Mouse (Mus musculus) retina, embryonic 14.5 days (tissue): Measurements from ENCODE around the gene Micall1.

ENCODE experiments used
- DNase-seq: peaks from one replicate; pipeline ENCODE4 v3.0.0-alpha.2; 2015; ENCODE audit warnings: low spot score

Micall1 gene

DNA sequence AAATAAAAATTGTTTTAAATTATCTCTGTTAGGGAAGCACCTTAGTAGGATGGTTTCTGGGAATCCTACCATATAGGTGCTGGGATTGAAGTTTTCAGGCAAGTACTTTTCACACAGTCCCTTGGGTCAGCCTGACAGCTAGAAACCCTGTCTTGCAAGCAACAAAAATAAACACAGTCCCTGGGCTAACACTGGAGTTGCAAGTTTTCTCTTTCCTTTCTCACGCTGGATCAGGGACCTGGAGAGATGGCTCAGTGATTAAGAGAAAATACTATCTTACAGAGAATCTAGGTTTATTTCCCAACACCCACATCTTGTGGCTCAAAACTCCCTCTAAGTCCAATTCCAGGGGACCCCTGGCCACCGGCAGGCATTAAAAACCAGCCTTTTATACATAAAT is 11.6 kb upstream of the Micall1 start:
- DNase-seq: no peak

GRCm38 (mm10) chr15:79097611-79098025 is 11.1 kb upstream of the Micall1 start:
- no peak for DNase-seq

- DNase-seq: no peak
Measured at GRCm38 (mm10) chr15:79098220-79098619, 10.5 kb upstream of the Micall1 start.

DNA sequence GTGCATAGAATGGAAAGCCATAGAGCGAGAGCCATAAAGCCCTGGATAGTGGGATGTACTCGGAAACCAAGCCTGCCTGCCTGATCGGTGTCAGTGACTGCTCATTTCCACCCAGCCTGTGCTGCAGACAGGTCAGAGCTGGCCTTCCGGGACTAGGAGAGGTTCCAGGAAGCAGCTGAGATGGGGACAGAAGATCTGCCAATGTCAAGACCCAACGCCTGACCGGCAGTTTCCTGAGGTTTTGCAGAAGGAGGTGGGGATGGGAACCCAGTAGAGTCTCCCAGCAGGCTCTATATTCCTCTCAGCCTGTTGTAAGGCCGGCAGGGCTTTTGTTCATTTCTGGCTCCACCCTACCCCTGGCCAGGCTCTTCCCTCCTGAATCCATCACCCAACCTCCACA is 9.8 kb upstream of the Micall1 start:
- no peak for DNase-seq

- no peak for DNase-seq
Measured at GRCm38 (mm10) chr15:79099456-79099855, 9.2 kb upstream of the Micall1 start.

- DNase-seq: no peak
Measured at GRCm38 (mm10) chr15:79100391-79100790, 8.3 kb upstream of the Micall1 start.

DNA sequence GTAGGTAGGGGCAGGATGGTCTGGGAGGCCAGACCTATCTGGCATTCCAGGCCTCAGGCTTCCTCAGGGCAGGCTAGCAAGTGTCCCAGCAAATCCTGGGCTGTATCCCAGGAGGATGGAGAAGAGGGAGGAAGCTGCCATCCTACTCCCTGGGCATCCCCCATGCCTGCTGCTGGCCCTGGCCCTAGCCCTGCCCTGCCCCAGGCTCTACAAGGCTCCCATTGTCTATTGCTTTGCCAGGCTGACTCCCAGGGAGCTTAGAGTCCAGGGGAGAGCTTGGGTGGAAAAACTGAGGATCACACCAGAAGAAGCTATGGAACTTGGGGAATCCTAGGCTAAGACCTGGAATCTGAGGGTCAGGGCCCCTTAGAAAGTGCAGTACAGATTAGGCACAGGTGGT is 7.2 kb upstream of the Micall1 start:
- DNase-seq: no peak

DNA sequence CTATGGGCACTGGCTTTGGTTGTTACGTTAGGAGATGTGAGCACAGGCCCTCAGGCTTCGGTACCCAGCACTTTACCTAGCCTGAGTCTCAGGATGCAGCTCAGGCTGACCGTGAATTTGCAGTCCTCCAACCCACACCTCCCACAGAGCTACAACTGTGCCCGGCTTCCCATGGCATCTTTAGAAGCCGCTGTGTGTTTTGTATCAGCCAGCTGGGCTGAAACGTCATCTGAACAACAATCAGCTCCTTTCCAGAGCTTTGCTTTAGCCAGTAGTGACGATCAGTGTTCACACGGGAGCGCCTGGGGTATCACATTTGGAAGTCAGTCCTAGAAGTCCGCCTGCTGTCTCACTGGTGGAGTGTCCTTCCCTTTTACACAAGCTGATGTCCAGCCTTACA is 5.4 kb upstream of the Micall1 start:
- DNase-seq: no peak

DNA sequence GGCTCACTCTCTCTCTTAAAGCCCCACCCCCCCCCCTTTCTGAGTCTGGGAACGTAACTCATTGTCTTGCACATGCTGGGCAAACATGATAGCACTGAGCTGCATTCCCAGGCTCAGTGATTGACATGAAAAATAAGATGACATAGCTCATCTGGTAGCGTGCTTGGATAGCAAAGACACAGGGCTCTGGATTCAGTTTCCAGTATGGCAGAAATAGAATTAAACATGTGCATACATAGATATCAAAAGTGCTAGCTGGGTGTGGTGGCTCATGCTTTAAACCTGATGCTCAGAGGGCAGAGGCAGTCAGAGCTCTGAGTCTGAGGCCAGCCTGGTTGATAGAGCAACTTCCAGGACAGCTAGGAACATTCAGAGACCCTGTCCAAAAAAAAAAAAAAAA is 2.9 kb upstream of the Micall1 start:
- no peak for DNase-seq

- DNase-seq: no peak
Measured at GRCm38 (mm10) chr15:79107966-79108365, 732 bp upstream of the Micall1 start.

GRCm38 (mm10) chr15:79109321-79109934 is 730 bp downstream of the Micall1 start:
- DNase-seq: peak; percentile 38

GRCm38 (mm10) chr15:79110031-79110430 is 1.3 kb downstream of the Micall1 start:
- DNase-seq: peak; percentile 3

GRCm38 (mm10) chr15:79110528-79110927 is 1.8 kb downstream of the Micall1 start:
- no peak for DNase-seq

DNA sequence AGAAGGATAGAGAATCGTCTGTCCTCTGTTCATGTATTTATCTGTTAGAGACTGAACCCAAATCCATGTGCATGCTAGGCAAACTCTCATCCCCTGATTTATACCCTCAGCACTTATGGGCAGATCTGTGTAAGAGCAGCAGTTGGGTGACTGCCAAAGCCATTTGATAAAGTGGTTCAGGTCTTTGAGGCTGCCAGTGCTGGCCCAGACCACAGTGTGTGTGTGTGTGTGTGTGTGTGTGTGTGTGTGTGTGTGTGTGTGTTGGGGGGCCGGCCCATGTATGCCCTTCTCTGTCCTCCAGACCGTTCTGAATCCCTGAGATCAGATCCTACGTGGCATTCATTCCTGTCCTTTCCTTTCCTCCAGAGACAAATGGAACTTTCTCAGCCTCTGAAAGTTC is 3.1 kb downstream of the Micall1 start:
- DNase-seq: no peak

- DNase-seq: no peak
Measured at GRCm38 (mm10) chr15:79115276-79115675, 6.6 kb downstream of the Micall1 start.

GRCm38 (mm10) chr15:79119491-79119890 is 10.8 kb downstream of the Micall1 start:
- no peak for DNase-seq

DNA sequence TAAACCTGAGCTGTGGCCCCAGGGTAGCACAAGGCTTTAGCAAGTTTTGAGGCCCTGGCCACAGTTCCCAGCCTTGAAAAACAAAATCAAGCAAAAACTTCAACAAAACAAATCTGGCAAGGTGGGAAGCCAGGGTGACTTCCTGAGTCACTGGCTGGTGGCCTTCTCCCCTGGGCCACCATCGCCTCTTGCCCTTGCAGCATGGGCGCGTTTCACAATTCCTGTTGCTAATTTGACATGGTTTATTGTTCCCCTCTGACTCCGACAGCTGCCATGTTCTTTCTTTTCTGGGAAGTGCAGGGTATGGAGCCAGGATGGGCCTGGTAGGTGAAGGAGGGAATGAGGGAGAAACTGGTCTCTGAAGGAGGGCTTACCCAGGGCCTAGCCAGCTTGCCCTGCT is 13.4 kb downstream of the Micall1 start:
- DNase-seq: no peak

- no peak for DNase-seq
Measured at GRCm38 (mm10) chr15:79122546-79122945, 13.8 kb downstream of the Micall1 start.

GRCm38 (mm10) chr15:79123751-79124150 is 15.1 kb downstream of the Micall1 start:
- no peak for DNase-seq

GRCm38 (mm10) chr15:79124331-79124875 is 15.7 kb downstream of the Micall1 start:
- DNase-seq: no peak

- DNase-seq: peak; percentile 76
Measured at GRCm38 (mm10) chr15:79126217-79126932, 17.7 kb downstream of the Micall1 start.

DNA sequence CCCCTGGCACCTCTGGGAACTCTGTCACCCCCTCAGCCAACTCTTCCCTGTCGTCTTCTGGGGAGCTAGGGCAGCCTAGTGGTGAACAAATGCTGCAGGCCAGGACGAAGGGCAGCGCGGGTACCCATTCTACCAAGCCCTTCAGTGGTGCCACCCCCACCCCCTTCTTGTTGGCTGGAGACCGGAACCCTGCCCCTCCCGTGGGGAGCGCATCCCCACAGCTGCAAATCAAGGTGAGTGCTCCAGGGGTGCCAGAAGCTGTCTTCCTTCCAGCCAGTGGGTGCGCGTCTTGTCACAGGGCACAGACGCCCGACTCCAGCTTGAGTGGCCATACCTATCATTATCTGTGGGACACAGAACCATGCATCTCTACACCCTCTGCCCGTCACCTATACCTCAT is 18.4 kb downstream of the Micall1 start:
- no peak for DNase-seq

- no peak for DNase-seq
Measured at GRCm38 (mm10) chr15:79128208-79128607, 19.5 kb downstream of the Micall1 start.

GRCm38 (mm10) chr15:79129311-79129710 is 20.6 kb downstream of the Micall1 start:
- DNase-seq: no peak
